8 mouse cellular contexts compared by ENCODE assay signal in the genomic region with DNA sequence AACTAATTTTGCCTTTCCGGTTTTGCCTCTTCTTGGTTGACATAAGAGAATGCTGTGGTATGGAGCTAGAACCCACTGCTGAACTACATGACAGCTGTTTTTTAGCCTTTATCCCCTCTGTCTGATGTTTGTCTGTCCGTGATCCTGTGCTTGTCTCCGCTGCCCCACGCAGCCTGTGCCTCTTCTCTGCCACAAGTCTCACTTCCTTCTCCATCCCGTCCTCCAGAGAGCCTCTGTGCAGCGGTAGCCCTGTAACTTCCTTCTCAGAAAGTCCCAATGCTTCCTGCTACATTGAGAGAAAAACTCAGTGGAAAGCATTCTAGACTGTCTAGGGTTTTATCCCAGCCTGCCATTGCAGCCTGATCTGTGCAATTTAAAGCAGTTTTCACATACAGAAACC. TPM values are rescaled to one million over a fixed set of nuclear protein-coding genes. Genes with fewer than 3 reads are reported as not detected.
DNase-seq lines count a peak whose midpoint lies in the region; ATAC-seq lines count a peak whose summit lies in the region.

No protein-coding gene starts in this region.

- WGBS in kidney, embryonic 16.5 days, result 77% methylated on average over 6 of the region's 6 CpGs
- 87% methylated on average over 6 of the region's 6 CpGs for WGBS in embryonic facial prominence, embryonic 11.5 days
- 71% methylated on average over 6 of the region's 6 CpGs for WGBS in intestine, embryonic 16.5 days

- peak overlapping the region; percentile 99 for H3K4me3 ChIP-seq in kidney, embryonic 16.5 days (ENCODE audit: low read length)
- peak overlapping the region; percentile 88 for H3K4me3 ChIP-seq in embryonic facial prominence, embryonic 11.5 days (ENCODE audit: low read depth, low read length)
- H3K4me3 ChIP-seq in intestine, embryonic 16.5 days (ENCODE audit: low read length), result peak overlapping the region; percentile 96

- peaks cover 18% of the 10 kb centered on the region for H3K4me1 ChIP-seq in kidney, embryonic 16.5 days (ENCODE audit: insufficient read depth, low read length)
- H3K4me1 ChIP-seq in embryonic facial prominence, embryonic 11.5 days (ENCODE audit: control insufficient read depth, insufficient read depth, low read length), result no peaks in the 10 kb centered on the region
- H3K4me1 ChIP-seq in intestine, embryonic 16.5 days (ENCODE audit: control insufficient read depth, insufficient read depth, low read length), result peaks cover 16% of the 10 kb centered on the region

- no peak overlapping the region for H3K27ac ChIP-seq in kidney, embryonic 16.5 days (ENCODE audit: low read length)
- no peak overlapping the region for H3K27ac ChIP-seq in embryonic facial prominence, embryonic 11.5 days (replicated peaks; ENCODE audit: low read depth, low read length)
- H3K27ac ChIP-seq in intestine, embryonic 16.5 days (ENCODE audit: low read length), result peak overlapping the region; percentile 25; the same call in 1 of the 2 replicates

- H3K9me3 ChIP-seq in kidney, embryonic 16.5 days (ENCODE audit: low read length), result no peaks in the 10 kb centered on the region
- H3K9me3 ChIP-seq in embryonic facial prominence, embryonic 11.5 days (replicated peaks; ENCODE audit: control insufficient read depth, low read length), result no peaks in the 10 kb centered on the region
- no peaks in the 10 kb centered on the region for H3K9me3 ChIP-seq in intestine, embryonic 16.5 days (ENCODE audit: control insufficient read depth, low read length)

- no peak for ATAC-seq in kidney, embryonic 16.5 days (ENCODE audit: low FRiP score, low TSS enrichment)
- no peak for ATAC-seq in embryonic facial prominence, embryonic 11.5 days (replicated peaks; ENCODE audit: insufficient number of reproducible peaks, low FRiP score, low TSS enrichment, low read depth)
- no peak for ATAC-seq in intestine, embryonic 16.5 days

- DNase-seq in kidney, adult 9 months, result no peak
- no peak for DNase-seq in embryonic facial prominence, embryonic 11.5 days (ENCODE audit: low spot score)
- DNase-seq in monocyte, adult 2 months (ENCODE audit: low read depth in 1 of 2, low spot score in 2 of 2), result peak; percentile 9 to 34
- DNase-seq in urinary bladder, postnatal 10 days (ENCODE audit: low spot score), result no peak
- DNase-seq in urinary bladder, postnatal 36 days (ENCODE audit: low spot score in 2 of 2), result no peak
- DNase-seq in cerebellum, postnatal 4 days (ENCODE audit: low spot score in 2 of 2), result no peak

- H3K9ac ChIP-seq in kidney, embryonic 16.5 days (replicated peaks; ENCODE audit: low read length), result peak overlapping the region; percentile 98
- no peak overlapping the region for H3K9ac ChIP-seq in embryonic facial prominence, embryonic 11.5 days (replicated peaks; ENCODE audit: low read length)
- H3K9ac ChIP-seq in intestine, embryonic 16.5 days (ENCODE audit: low read depth, low read length), result peak overlapping the region; percentile 97

- peaks cover 43% of the 10 kb centered on the region for H3K36me3 ChIP-seq in kidney, embryonic 16.5 days (ENCODE audit: insufficient read depth, low read length)
- peaks cover 11% of the 10 kb centered on the region for H3K36me3 ChIP-seq in embryonic facial prominence, embryonic 11.5 days (replicated peaks; ENCODE audit: control insufficient read depth, insufficient read depth, low read depth, low read length)
- peaks cover 15% of the 10 kb centered on the region for H3K36me3 ChIP-seq in intestine, embryonic 16.5 days (ENCODE audit: control insufficient read depth, insufficient read depth, low read length)

- H3K27me3 ChIP-seq in kidney, embryonic 16.5 days (ENCODE audit: insufficient read depth, low read length), result no peaks in the 10 kb centered on the region
- no peaks in the 10 kb centered on the region for H3K27me3 ChIP-seq in embryonic facial prominence, embryonic 11.5 days (ENCODE audit: control insufficient read depth, insufficient read depth, low read length)
- no peaks in the 10 kb centered on the region for H3K27me3 ChIP-seq in intestine, embryonic 16.5 days (replicated peaks; ENCODE audit: control insufficient read depth, insufficient read depth, low read length)

- H3K4me2 ChIP-seq in kidney, embryonic 16.5 days (replicated peaks; ENCODE audit: low read depth, low read length), result peak overlapping the region; percentile 86
- peak overlapping the region; percentile 54; the same call in 1 of the 2 replicates for H3K4me2 ChIP-seq in embryonic facial prominence, embryonic 11.5 days (ENCODE audit: low read depth, low read length)
- H3K4me2 ChIP-seq in intestine, embryonic 16.5 days (ENCODE audit: low read depth, low read length), result peak overlapping the region; percentile 81

RNA-seq across cellular contexts. Expression of gene Arpc4, which starts 1.3 kb away (rescaled TPM):
- 401 and 410 TPM in 2 replicates for polyA plus RNA-seq in kidney, embryonic 16.5 days (2015; fragmentation: Nextera tagmentation; extraction: Ambion mirVana)
- polyA plus RNA-seq in embryonic facial prominence, embryonic 11.5 days (2014; fragmentation: Nextera tagmentation; extraction: Ambion mirVana), result 201 and 203 TPM in 2 replicates
- 449 and 456 TPM in 2 replicates for polyA plus RNA-seq in intestine, embryonic 16.5 days (2015; fragmentation: Nextera tagmentation; extraction: Ambion mirVana)

RNA-seq across cellular contexts. Expression of gene Tada3, which starts 1.6 kb away (rescaled TPM):
- 63.5 and 66.7 TPM in 2 replicates for polyA plus RNA-seq in kidney, embryonic 16.5 days (2015; fragmentation: Nextera tagmentation; extraction: Ambion mirVana)
- polyA plus RNA-seq in embryonic facial prominence, embryonic 11.5 days (2014; fragmentation: Nextera tagmentation; extraction: Ambion mirVana), result 44.3 and 51.0 TPM in 2 replicates
- 44.4 and 45.1 TPM in 2 replicates for polyA plus RNA-seq in intestine, embryonic 16.5 days (2015; fragmentation: Nextera tagmentation; extraction: Ambion mirVana)

RNA-seq across cellular contexts. Expression of gene Ttll3, which starts 9.8 kb away (rescaled TPM):
- 3.4 and 4.4 TPM in 2 replicates for polyA plus RNA-seq in kidney, embryonic 16.5 days (2015; fragmentation: Nextera tagmentation; extraction: Ambion mirVana)
- polyA plus RNA-seq in embryonic facial prominence, embryonic 11.5 days (2014; fragmentation: Nextera tagmentation; extraction: Ambion mirVana), result 2.2 and 2.7 TPM in 2 replicates
- 3.0 and 3.3 TPM in 2 replicates for polyA plus RNA-seq in intestine, embryonic 16.5 days (2015; fragmentation: Nextera tagmentation; extraction: Ambion mirVana)

RNA-seq across cellular contexts. Expression of gene Camk1, which starts 35.5 kb away (rescaled TPM):
- 110 and 117 TPM in 2 replicates for polyA plus RNA-seq in kidney, embryonic 16.5 days (2015; fragmentation: Nextera tagmentation; extraction: Ambion mirVana)
- polyA plus RNA-seq in embryonic facial prominence, embryonic 11.5 days (2014; fragmentation: Nextera tagmentation; extraction: Ambion mirVana), result 73.5 and 77.1 TPM in 2 replicates
- polyA plus RNA-seq in intestine, embryonic 16.5 days (2015; fragmentation: Nextera tagmentation; extraction: Ambion mirVana), result 66.4 and 66.8 TPM in 2 replicates

RNA-seq across cellular contexts. Expression of gene Rpusd3, which starts 39.9 kb away (rescaled TPM):
- polyA plus RNA-seq in kidney, embryonic 16.5 days (2015; fragmentation: Nextera tagmentation; extraction: Ambion mirVana), result 31.5 and 31.7 TPM in 2 replicates
- 25.7 and 27.2 TPM in 2 replicates for polyA plus RNA-seq in embryonic facial prominence, embryonic 11.5 days (2014; fragmentation: Nextera tagmentation; extraction: Ambion mirVana)
- 32.4 and 35.5 TPM in 2 replicates for polyA plus RNA-seq in intestine, embryonic 16.5 days (2015; fragmentation: Nextera tagmentation; extraction: Ambion mirVana)

Comparison
In these comparisons a context has a peak if more than half of its experiments do, and no peak if none do; other contexts are left out.
1. DNase-seq: peak in monocyte, adult 2 months (2 of 2); none in kidney, adult 9 months (single experiment), embryonic facial prominence, embryonic 11.5 days (single experiment), urinary bladder, postnatal 10 days (single experiment), urinary bladder, postnatal 36 days (0 of 2) and cerebellum, postnatal 4 days (0 of 2).
2. Peak in every context shown above with its lines, with median percentiles within 50 percentile points of each other: H3K4me2 ChIP-seq and H3K4me3 ChIP-seq.